Mouse (Mus musculus): ENCODE data around the gene Tfcp2l1.

Tfcp2l1 gene

DNA sequence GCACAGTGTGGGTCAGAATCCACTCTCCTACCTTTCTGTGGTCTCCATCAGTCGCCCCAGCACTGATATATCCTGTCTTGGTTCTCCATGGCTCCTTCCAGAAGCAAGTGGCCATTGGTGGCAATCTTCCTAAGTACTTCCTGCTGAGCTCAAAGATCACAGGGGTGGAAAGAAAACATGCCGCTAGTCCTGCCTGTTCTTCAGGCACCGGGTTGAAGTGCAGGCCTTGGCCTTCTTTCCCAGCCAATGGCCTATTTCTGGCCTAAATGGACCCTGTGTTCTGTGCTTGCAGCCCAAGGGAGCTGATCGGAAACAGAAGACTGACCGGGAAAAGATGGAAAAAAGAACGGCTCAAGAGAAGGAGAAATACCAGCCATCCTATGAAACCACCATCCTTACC, 31.0 kb downstream of the Tfcp2l1 start:
- no peak for DNase-seq (ENCODE audit: low read depth)

DNA sequence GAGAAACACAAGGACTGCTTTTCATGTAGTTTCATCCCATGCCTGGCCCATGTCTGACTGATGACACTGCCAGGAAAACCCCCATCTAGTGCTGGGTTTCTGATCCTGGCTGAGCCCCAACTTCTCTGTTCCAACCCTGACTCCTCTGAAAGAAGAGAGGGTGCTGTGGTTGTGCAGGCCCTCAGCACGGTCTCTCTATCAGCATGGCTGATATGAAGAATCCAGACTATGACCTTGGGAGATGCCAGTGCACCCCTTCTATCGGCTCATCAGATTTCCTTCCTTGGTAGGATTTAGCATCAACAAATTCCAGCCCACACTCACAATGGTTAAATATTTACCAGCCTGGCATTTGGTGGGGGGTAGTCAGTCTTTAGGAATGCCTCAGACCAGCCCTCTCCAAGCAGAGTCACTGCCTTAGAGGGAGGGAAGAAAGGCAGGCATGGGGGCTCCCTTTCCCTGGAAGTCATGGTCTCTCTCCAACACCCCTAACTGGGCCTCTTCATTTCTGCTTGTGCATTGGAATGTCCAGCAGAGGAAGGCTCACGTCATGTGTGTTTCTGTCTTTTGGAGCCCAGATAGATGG, 33.2 kb downstream of the Tfcp2l1 start:
- DNase-seq (ENCODE audit: low read depth) = no peak

DNA sequence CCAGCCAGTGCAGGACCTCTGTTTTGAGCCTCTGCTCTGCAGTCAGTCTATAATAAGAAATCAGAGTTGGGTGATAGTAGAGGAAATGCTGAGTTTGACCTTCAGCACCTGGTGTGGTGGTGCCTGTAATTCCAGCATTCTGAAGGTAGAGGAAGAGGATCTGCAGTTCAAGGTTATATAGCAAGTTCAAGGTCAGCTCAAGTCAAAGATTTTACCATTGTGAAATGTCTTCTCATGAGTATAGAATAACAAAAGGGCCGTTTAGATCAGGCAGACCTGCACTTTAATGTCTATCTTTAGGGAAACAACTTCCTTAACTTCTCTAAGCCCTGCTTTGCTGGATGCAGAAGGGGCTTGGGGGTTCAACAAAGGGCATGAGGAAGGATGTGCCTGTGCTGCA, 35.3 kb downstream of the Tfcp2l1 start:
- DNase-seq (ENCODE audit: low read depth) = no peak

DNA sequence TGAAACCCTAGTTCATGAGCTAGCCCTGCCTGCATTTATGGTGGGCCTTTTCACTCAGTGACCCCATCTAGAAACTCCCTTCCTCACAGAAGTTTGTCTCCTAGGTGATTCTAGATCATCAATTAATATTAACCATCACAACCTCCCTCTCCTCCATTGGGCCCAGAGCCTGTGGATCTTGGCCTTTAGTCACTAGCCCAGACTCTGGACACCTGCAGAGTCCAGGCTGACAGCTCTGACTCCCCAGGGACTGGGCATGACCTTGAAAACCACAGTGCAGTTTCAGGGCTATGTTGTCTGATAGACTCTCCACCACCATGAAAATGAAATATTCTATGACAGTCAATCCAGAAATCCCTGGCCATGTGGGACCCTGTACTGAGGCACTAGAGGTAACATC, 39.8 kb downstream of the Tfcp2l1 start:
- DNase-seq (ENCODE audit: low read depth) = no peak

DNA sequence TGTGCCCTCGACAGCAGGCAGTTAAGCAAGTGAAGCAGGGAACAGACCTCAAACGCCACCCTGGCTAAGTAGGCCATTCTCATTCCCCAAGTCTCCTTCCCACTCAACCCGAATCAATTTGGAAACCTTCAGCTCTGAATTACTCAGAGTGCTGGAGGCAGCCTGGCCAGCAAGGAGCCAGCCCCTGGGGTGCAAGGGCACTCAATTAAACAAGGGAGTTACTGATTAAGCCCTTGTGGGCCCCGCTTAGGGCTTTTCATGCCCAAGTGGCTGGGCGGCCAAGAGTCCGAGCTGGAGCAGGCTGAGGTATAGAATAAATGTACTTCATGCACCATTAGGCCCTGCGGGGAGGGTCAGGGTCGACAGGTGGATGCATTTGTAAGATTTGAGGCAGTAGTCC, 44.5 kb downstream of the Tfcp2l1 start:
- no peak for DNase-seq (ENCODE audit: low read depth)

DNA sequence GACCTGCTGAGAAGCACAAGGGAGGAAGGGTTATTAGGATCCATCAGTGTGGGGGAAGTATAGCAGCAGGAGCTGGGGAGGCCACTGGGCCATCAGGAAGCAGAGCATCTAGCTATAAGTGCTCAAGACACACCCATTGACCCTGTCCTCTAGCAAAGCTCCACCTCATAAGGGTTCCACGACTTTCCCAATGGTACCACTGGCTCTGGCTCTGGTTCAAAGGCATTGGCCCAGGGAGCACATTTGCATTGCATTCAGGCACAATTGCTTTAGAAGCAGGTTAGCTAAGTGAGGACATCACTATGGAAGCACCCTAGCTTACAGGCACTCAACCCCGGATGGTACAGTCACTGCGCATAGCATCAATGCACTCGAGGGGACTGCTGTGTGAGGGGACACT, 46.4 kb downstream of the Tfcp2l1 start:
- no peak for DNase-seq (ENCODE audit: low read depth)

DNA sequence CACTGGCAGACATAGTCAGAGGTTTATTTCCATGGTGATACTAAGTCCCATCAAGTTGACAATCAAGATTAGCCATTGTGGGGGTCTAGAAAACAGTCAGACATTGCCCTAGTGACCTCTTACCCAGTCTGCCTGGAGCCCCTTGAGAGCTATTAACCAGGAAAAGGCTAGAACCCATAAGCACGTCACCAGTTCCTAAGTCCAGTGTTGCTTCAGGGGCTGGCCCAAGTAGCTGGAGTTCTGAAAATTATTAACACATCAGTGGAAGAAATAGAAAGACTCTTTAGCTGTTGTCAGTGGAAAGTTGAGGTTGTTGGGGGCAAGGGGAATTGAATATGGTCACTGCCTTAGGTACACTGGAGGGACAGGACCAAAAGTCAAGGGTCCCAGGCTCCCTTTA, 54.2 kb downstream of the Tfcp2l1 start:
- DNase-seq (ENCODE audit: low read depth) = no peak

DNA sequence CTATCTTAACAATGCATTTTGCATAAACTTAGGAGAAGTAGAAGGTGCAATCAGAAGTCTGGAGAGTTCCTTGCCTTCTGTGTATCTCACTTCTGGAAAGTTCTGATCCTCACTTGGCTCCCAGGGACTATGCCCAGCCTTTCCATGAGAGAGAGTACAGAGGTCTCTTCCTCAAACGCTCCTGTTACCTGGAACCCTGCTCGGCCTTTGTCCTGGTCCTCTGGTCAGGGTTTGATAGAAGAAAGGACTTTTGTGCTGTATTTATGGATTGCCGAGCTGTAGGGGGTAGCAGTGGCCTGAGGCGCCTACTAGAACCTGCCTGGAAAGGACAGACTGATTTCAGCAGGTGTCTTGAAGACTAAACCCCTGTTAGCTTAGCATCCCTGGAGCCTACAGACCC, 55.9 kb downstream of the Tfcp2l1 start:
- DNase-seq (ENCODE audit: low read depth) = no peak

DNA sequence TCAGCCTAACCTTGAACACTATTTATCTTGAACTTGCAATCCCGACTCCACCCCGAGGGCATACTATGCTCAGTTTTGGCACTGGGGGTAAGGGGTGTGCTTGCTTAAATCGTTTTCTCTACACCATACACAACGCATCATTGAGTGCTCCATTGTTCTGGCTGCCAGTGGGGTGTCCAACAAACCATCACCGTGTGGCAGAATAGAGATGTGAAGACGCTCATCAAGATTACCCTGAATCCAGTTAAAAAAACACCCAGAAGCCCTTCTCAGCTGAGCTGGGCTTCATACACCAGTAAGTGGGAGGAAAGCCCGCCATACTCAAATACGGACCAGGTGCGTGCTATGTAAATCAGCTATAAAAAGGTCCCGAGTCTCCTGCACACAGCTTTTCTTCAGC, 60.0 kb downstream of the Tfcp2l1 start:
- DNase-seq (ENCODE audit: low read depth) = no peak

DNA sequence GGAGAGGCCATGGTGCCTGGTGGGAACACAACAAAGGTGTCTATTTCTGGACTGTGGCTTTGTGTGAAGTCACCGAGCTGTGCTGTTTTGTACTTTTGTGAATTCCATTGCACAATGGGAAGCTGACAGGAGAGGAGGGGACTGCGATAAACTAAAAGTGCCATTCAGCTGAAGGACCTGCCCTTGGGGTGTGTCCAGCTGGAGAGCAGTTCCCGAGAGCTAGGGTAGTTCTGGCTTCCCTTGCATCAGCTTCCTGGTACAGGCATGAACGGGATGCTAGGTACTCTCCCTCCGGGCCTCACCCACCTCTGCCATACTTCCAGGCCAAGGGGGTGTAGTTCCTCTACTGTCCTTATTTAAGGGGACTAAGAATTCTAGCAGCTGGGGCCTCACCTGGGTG, 62.1 kb downstream of the Tfcp2l1 start:
- DNase-seq (ENCODE audit: low read depth) = no peak

DNA sequence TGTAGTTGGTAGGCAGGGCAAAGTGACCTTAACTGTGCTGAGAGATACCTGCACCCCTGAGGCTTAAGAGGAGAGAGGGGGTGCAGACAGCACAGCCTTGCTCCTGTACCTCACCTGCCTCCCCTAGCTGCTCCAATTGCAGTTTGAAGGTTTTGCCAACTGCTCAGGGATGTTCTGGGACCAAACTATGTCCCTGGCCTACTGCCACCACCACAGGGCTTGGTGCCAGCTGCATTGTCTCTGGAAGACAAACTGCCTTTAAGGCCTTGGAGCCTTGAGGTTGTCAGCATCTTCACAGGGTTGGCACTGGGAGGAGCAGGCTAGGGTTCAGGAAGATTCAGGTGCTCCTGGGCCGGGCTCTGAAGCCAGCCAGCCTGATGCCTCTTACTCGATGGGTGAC, 66.7 kb downstream of the Tfcp2l1 start:
- DNase-seq (ENCODE audit: low read depth) = no peak

DNA sequence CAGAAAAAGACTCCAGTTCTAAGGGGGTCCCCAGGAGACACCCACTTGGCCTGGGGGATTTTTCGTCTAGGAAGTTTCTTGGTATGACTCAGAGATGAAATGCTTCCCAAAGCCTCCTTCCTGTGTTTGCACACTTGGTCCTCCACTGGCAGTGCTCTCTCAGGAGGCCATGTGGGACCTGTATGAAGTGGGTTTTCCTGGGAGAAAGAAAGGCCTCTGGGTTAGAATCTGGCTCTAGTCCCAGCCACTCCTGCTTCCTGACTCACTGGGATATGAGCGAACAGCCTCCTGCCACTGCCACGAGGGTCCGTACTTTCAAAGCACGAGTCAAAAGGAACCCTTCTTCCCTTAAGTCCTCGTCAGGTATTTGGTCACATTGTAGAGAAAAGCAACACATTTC, 70.2 kb downstream of the Tfcp2l1 start:
- no peak for DNase-seq (ENCODE audit: low read depth)

DNA sequence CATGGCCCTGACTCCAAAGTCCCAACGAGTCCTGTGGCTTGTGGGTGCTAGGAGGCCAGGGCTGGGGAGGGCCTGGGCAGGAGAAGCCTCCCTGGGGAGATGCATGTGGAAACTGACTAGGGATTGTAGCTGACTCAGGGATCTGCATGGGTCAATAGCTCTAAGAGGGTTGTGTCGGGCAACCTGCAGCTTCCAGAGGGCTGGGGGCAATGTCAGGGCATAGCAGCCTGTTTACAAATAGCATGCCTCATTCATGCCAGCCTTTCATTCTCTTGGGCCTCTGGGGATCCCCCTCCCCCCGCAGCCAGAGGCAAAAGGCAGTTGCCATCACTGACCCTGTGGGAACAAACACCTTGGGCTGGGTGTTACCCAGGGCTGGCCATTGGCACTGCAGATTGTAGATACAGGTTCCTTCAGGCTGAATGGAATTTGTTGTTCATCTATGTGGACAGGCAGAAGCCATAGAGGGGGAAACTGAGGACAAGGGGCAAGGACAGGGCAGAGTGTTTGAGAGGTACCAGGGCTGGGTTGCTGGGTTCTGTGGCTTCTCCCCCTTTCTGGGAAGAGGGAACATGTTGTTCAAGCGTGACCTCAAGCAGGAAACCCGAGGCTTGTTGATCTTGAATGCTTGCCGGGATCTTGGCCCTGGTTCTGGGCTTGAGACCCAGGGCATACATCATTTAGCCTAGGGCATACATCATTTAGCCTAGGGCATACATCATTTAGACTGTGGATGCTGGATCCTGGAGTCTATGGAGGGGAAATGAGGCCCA, 71.6 kb downstream of the Tfcp2l1 start:
- no peak for DNase-seq (ENCODE audit: low read depth)

DNA sequence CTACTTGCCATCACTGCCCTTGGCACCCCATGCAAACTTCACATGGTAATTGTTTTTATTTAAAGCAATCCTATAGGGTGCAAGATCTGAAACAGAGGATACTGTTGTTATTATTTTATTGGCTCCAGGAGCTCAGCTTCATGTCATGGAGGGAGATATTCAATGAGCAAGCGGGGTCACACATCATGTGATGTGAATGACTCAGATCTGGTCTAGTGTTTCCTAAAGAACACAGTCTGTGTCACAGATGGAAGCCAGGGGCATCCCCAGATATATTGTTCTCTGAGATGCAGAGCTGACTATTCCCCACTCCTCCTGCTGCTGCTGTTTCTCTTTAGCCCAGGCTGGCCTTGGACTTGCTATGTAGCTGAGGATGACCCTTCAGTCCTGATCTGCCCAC, 72.2 kb downstream of the Tfcp2l1 start:
- no peak for DNase-seq (ENCODE audit: low read depth)

DNA sequence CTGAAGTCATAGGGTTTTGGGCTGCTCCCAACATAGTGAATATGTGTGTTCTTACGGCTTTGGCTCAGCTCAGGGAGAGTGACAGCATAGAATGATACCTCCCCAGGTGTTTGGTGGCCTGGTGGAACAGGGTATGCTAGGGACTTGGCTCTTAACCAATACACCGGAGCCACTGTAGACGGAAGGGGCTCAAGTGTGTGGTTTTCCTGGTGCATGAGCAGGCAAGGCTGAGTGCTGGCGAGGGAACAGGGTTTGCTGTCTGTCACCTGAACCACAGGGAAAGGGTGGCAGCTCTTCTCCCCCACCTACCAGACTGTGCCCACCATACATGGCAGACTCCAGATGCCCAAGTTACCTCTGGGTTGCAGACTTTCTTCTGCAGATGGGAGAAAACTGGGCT, 83.9 kb downstream of the Tfcp2l1 start:
- no peak for DNase-seq (ENCODE audit: low read depth)

DNA sequence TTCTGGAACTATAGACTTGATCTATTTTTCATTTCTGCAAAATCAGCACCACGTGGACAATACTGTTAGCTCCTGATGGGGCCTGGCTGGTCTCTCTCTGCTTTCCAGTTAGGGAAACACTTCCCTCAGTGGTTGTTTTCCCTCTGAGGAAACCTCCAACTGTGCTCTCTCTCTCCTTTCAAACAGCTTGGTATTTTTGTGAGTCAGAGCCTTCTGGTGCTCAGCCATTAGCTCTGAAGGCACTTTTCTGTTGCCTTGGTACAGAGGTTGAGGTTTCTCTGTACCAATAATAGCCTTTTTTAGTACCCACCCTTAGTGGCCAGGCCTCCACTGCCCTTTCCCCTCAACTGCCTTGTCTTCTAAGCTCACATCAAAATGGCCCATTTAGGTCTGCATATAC, 88.5 kb downstream of the Tfcp2l1 start:
- DNase-seq (ENCODE audit: low read depth) = no peak

DNA sequence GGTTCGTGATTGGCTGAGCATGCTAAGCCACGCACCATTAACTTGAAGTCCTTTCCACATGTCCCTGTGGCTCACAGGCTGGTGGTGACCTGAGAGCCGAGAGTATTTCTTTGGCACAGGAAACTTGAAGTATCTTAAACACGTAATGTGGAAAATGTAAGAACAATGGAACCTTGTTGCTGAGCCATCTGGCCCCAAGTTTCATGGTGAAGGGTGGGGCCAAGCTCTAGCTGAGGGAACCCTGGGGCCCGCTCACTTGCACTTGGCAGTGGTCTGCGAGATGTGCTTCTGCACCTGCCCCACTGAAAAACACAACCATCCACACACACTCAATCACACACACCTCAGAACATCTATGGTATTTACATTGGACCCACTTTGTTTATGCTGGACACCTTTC, 90.3 kb downstream of the Tfcp2l1 start:
- DNase-seq (ENCODE audit: low read depth) = no peak

DNA sequence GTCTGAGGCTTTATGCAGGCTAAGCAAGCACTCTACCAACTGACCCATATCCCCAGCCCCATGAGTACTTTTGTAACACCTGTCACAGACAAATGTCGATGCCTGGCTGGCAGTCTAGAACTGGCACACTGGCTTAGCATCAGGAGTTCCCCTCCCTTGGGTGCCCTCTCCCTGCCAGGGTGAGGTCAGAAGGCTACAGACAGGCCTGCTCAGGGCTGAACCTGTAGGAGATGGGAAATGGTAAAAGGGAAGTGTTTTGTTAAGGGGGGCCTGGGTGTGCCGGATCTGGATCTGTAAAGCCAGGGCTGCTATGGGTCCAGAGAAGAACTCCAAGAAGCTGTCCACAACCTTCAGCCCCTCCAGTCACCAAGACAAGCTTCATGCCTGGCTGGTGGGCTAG, 92.0 kb downstream of the Tfcp2l1 start:
- DNase-seq (ENCODE audit: low read depth) = no peak

DNA sequence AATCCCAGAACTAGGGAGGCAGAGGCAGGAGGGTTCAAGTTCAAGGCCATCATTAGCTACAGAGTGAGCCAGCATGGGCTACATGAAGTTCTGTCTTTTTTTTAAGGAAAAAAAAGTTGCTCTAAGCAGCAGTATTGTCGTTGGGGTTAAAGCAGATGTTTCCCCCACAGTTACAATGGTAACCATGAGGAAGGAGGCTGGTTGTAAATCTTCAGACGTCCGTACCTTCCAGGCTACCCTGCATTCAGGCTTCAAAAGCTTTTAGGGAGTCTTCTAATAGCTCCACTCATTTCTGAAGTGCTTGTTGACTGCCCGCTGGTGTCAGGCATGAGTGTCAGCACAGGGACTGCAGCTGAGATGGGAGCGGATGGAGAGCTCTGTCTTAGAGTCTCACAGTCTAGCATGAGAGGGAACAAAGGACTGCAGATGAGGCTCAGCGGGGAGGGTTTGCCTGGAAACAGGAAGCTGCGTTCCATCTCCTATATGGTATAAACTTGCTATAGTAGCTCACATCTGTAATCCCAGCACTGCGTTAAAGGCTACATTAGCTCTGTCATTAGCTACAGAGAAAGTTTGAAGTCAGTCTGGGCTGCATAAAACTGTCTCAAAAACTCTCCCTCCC, 92.8 kb downstream of the Tfcp2l1 start:
- no peak for DNase-seq (ENCODE audit: low read depth)

DNA sequence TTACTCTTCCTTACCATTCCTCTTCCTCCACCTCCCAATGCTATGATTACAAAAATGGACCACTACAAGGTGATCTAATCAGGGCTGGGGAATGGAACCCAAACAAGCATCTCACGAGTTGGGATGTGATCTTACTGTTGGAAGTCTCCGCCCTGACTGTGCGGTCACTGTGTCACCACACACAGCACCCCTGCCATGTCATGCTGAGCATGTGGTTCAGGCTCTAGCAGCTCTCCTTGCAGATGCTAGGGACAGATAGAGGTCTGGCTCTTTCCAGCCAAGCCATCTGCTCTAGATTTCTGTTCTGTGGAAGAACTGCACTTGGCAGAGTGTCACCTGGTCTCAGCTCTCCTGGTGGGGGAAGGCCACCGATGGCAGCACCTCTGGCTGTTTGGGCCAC, 99.3 kb downstream of the Tfcp2l1 start:
- no peak for DNase-seq (ENCODE audit: low read depth)

DNA sequence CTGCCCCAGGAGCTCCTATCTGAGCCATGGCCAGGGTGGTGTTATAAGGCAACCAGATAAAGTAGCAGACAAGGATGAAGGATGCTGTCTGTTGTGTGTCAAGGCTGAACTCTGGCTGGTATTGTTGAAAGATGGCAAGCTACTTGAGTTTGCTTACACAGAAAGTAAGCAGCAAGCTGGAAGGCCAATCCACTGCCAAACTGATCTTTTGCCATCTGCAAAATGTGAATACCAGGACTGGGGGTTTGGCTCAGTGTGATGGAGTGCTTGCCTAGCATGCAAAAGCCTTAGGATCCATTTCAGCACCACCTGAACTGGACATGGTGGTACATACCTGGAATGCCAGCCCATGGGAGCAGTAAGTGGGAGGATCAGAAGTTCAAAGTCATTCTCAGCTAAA, 101.1 kb downstream of the Tfcp2l1 start:
- DNase-seq (ENCODE audit: low read depth) = no peak
